Mouse (Mus musculus) MEL (cell line): Measurements from ENCODE around the gene Chst15.

Source experiments
- POLR2A ChIP-seq, 2 experiments: IDR thresholded peaks; 2 replicates each; pipeline ENCODE4 v1.6.1; 2011 to 2012; ENCODE audit warnings: low read length in 2 of 2, mild to moderate bottlenecking in 2 of 2, control low read depth in 1 of 2, improper control_type of control experiment in 1 of 2, low read depth in 1 of 2, moderate library complexity in 1 of 2; ENCODE audit not compliant: control insufficient read depth in 1 of 2, insufficient read depth in 1 of 2, poor library complexity in 1 of 2
- POLR2AphosphoS2 ChIP-seq: IDR thresholded peaks from 2 replicates; pipeline ENCODE4 v1.6.1; 2011; ENCODE audit warnings: low read length, improper control_type of control experiment
- TBP ChIP-seq: IDR thresholded peaks from 2 replicates; pipeline ENCODE4 v1.8.0; 2011; ENCODE audit warnings: low read depth, low read length, improper control_type of control experiment

- TF ChIP-seq TBP (no peak), POLR2A (IDR thresholded peaks at IDR 0.05; ENCODE audit: control insufficient read depth in 1 of 2, insufficient read depth in 1 of 2, low read depth in 1 of 2, low read length in 2 of 2, poor library complexity in 1 of 2) (no peak), POLR2AphosphoS2 (no peak)
Observed at GRCm38 (mm10) chr7:132258817-132259216, 58.2 kb downstream of the Chst15 start.
